Mouse (Mus musculus) frontal cortex, postnatal 14 days (tissue): ENCODE results near the gene Ch25h.
A peak's percentile ranks its signal among the peaks of the same experiment; 100 is the strongest.

Experiments
- DNase-seq, 2 experiments: peaks; one replicate each; pipeline ENCODE4 v3.0.0; 2022; ENCODE audit warnings: low spot score in 2 of 2

The Ch25h gene

GRCm38 (mm10) chr19:34474991-34475971 lies at the start of gene Ch25h:
Ch25h (minus strand) TSS chr19:34475164.
- peak in 1 of 2 experiments; percentile 31 for DNase-seq

GRCm38 (mm10) chr19:34524646-34525045 lies 49.7 kb upstream of the Ch25h start:
- no peak for DNase-seq

- DNase-seq: no peak
Observed at GRCm38 (mm10) chr19:34523106-34523725, 48.3 kb upstream of the Ch25h start.

- no peak for DNase-seq
Observed at GRCm38 (mm10) chr19:34521978-34522377, 47.0 kb upstream of the Ch25h start.

GRCm38 (mm10) chr19:34521361-34521760 lies 46.4 kb upstream of the Ch25h start:
- no peak for DNase-seq

GRCm38 (mm10) chr19:34520051-34520450 lies 45.1 kb upstream of the Ch25h start:
- no peak for DNase-seq

- no peak for DNase-seq
Observed at GRCm38 (mm10) chr19:34519646-34520045, 44.7 kb upstream of the Ch25h start.

- no peak for DNase-seq
Observed at GRCm38 (mm10) chr19:34518786-34519185, 43.8 kb upstream of the Ch25h start.

- DNase-seq: no peak
Observed at GRCm38 (mm10) chr19:34517812-34518594, 43.0 kb upstream of the Ch25h start.

- DNase-seq: no peak
Observed at GRCm38 (mm10) chr19:34517197-34517596, 42.2 kb upstream of the Ch25h start.

GRCm38 (mm10) chr19:34516346-34516745 lies 41.4 kb upstream of the Ch25h start:
- no peak for DNase-seq

- DNase-seq: no peak
Observed at GRCm38 (mm10) chr19:34515681-34516080, 40.7 kb upstream of the Ch25h start.

GRCm38 (mm10) chr19:34511528-34511927 lies 36.6 kb upstream of the Ch25h start:
- no peak for DNase-seq

- no peak for DNase-seq
Observed at GRCm38 (mm10) chr19:34510717-34511116, 35.8 kb upstream of the Ch25h start.

- no peak for DNase-seq
Observed at GRCm38 (mm10) chr19:34505161-34505721, 30.3 kb upstream of the Ch25h start.

GRCm38 (mm10) chr19:34500763-34501162 lies 25.8 kb upstream of the Ch25h start:
- DNase-seq: peak; percentile 31 to 34

GRCm38 (mm10) chr19:34496353-34496752 lies 21.4 kb upstream of the Ch25h start:
- no peak for DNase-seq

GRCm38 (mm10) chr19:34493859-34494258 lies 18.9 kb upstream of the Ch25h start:
- DNase-seq: no peak

- no peak for DNase-seq
Observed at GRCm38 (mm10) chr19:34483547-34483946, 8.6 kb upstream of the Ch25h start.

GRCm38 (mm10) chr19:34474228-34474990 lies 555 bp downstream of the Ch25h start:
- no peak for DNase-seq

- DNase-seq: no peak
Observed at GRCm38 (mm10) chr19:34471703-34472102, 3.3 kb downstream of the Ch25h start.
